Mouse (Mus musculus) hindbrain, postnatal 0 days (tissue): ENCODE measurements at regions not wholly inside any gene's neighbourhood (a gene's known extent, or its start where the extent isn't known, plus 50 kb on each side); places are given as distances from the start of the nearest gene placed in this dataset.

Source experiments
- ATAC-seq: fragments of 200-750 bp; cut with Nextera tagmentation; 2 replicates; pipeline ENCODE4 v1.8.0; 2017; ENCODE audit warnings: mild to moderate bottlenecking, moderate TSS enrichment, moderate library complexity
- DNase-seq: peaks from one replicate; pipeline ENCODE4 v3.0.0-alpha.2; 2015; ENCODE audit warnings: low spot score
- H3K27ac ChIP-seq: fragments of 300-500 bp; sonication (generic); 2 replicates; pipeline ENCODE4 v1.5.1; 2014; ENCODE audit warnings: mild to moderate bottlenecking
- H3K27me3 ChIP-seq: fragments of 300-500 bp; sonication (generic); 2 replicates; pipeline ENCODE4 v1.6.1; 2014; ENCODE audit warnings: low read length, mixed read lengths; ENCODE audit not compliant: insufficient read depth
- H3K36me3 ChIP-seq: fragments of 300-500 bp; sonication (generic); 2 replicates; pipeline ENCODE4 v1.6.1; 2014; ENCODE audit warnings: low read length, mixed read lengths; ENCODE audit not compliant: insufficient read depth
- H3K4me1 ChIP-seq: fragments of 300-500 bp; sonication (generic); 2 replicates; pipeline ENCODE4 v1.6.1; 2014; ENCODE audit warnings: antibody characterized with exemption, low read length, mixed read lengths; ENCODE audit not compliant: insufficient read depth
- H3K4me2 ChIP-seq: fragments of 300-500 bp; sonication (generic); 2 replicates; pipeline ENCODE4 v1.6.1; 2014; ENCODE audit warnings: low read depth, mild to moderate bottlenecking, low read length, moderate library complexity, mixed read lengths
- H3K4me3 ChIP-seq: fragments of 300-500 bp; sonication (generic); 2 replicates; pipeline ENCODE4 v1.5.1; 2014; ENCODE audit warnings: low read length
- H3K9ac ChIP-seq: fragments of 300-500 bp; sonication (generic); replicated peaks from 2 replicates; pipeline ENCODE4 v1.6.1; 2014; ENCODE audit warnings: mild to moderate bottlenecking, low read length, moderate library complexity, mixed read lengths
- H3K9me3 ChIP-seq: fragments of 300-500 bp; sonication (generic); 2 replicates; pipeline ENCODE4 v1.6.1; 2016; ENCODE audit warnings: low read length, mixed read lengths
- CTCF ChIP-seq: IDR thresholded peaks from 2 replicates; pipeline ENCODE4 v1.5.1; 2016; ENCODE audit warnings: antibody characterized with exemption, control low read depth, low read depth
- WGBS: fragments of 180-500 bp; shearing (Covaris S2); extraction: QIAGEN DNeasy Blood & Tissue Kit; methylation state at CpG from one replicate; pipeline ENCODE4 v1.1.7; 2014; 5-methylcytosine and 5-hydroxymethylcytosine counted together

DNA sequence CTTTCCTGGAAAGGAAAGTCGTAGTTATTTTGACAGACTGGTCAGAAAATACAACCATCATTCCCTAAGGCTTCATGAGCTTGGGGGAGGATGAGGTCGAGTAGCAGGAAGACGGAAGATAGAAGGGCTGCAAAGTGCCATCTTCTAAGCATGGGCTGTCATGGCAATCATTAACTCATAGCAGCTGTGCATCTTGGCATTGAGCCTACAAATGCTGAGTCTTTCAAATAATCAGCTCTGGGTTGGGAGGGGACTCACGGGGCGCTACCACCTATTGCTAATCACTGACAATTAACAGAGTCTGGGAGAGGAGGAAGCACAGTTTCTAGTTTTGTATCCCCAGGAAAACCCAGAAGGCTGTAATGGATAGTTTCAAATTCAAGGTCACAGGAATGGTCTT, 586.3 kb downstream of the Gbe1 start:
- DNase-seq (peak; percentile 16), ATAC-seq (no peak)
- Histone ChIP-seq H3K27me3 (no peaks in the 10 kb centered on the region), H3K4me1 (no peaks in the 10 kb centered on the region), H3K36me3 (no peaks in the 10 kb centered on the region), H3K9me3 (no peaks in the 10 kb centered on the region), H3K4me3 (no peak overlapping the region), H3K4me2 (no peak overlapping the region), H3K9ac (no peak overlapping the region), H3K27ac (no peak overlapping the region)
- TF ChIP-seq CTCF = no peak
- WGBS = 60% methylated on average over 5 of the region's 5 CpGs

- TF ChIP-seq CTCF = no peak
- H3K4me3 ChIP-seq = no peak overlapping the region
- H3K9me3 ChIP-seq = no peaks in the 10 kb centered on the region
- H3K4me2 ChIP-seq = no peak overlapping the region
- no peak overlapping the region for H3K9ac ChIP-seq
- DNase-seq (no peak), ATAC-seq (no peak)
- no peak overlapping the region for H3K27ac ChIP-seq
- H3K4me1 ChIP-seq = no peaks in the 10 kb centered on the region
- no peaks in the 10 kb centered on the region for H3K27me3 ChIP-seq
- no peaks in the 10 kb centered on the region for H3K36me3 ChIP-seq
Measured at GRCm38 (mm10) chr16:70920047-70920446, 606.3 kb downstream of the Gbe1 start.

DNA sequence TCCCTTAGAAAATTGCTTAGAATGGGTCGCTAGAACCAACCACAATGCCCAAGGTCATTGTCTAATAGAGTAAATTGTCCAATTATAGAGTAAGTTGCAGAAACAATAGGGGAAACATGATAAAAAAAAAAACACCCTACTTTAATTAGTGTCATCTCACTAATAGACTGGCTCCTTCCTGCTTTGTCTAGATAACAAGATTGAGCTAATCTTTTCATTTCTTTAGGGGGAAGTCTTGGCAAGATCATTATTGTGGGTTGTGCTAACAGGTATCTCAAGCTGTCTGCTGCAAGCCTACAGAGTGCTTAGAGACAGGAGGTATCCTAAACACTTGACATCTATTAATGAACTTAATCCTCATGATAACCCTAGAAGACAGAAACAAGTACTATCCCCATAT, 615.9 kb downstream of the Gbe1 start:
- WGBS = 47% methylated on average over 1 of the region's 1 CpGs

GRCm38 (mm10) chr16:70935959-70936358, 622.2 kb downstream of the Gbe1 start:
- Histone ChIP-seq H3K4me3 (no peak overlapping the region), H3K9ac (no peak overlapping the region), H3K36me3 (no peaks in the 10 kb centered on the region), H3K4me1 (no peaks in the 10 kb centered on the region), H3K27ac (no peak overlapping the region), H3K9me3 (peaks cover 6% of the 10 kb centered on the region; the same call in 1 of the 2 replicates), H3K4me2 (no peak overlapping the region), H3K27me3 (no peaks in the 10 kb centered on the region)
- ATAC-seq = no peak
- DNase-seq = no peak
- no peak for TF ChIP-seq CTCF

More for the DNA sequence above, 615.9 kb downstream of the Gbe1 start:
- DNase-seq (no peak), ATAC-seq (no peak)
- H3K9ac ChIP-seq = no peak overlapping the region
- no peak overlapping the region for H3K4me3 ChIP-seq
- H3K9me3 ChIP-seq = no peaks in the 10 kb centered on the region
- TF ChIP-seq CTCF = no peak
- H3K36me3 ChIP-seq = no peaks in the 10 kb centered on the region
- H3K27me3 ChIP-seq = no peaks in the 10 kb centered on the region
- H3K27ac ChIP-seq = no peak overlapping the region
- H3K4me1 ChIP-seq = no peaks in the 10 kb centered on the region
- no peak overlapping the region for H3K4me2 ChIP-seq

- Histone ChIP-seq H3K36me3 (no peaks in the 10 kb centered on the region), H3K4me2 (no peak overlapping the region), H3K9me3 (no peaks in the 10 kb centered on the region), H3K4me1 (no peaks in the 10 kb centered on the region), H3K27ac (no peak overlapping the region), H3K27me3 (no peaks in the 10 kb centered on the region), H3K4me3 (no peak overlapping the region), H3K9ac (no peak overlapping the region)
- no peak for ATAC-seq
- no peak for TF ChIP-seq CTCF
- WGBS = 93% methylated on average over 2 of the region's 2 CpGs
- DNase-seq = no peak
Measured at GRCm38 (mm10) chr16:70952937-70953336, 639.2 kb downstream of the Gbe1 start.
